Mouse (Mus musculus): ENCODE results near the gene Wdr90. TPM values are rescaled to one million over a fixed set of nuclear protein-coding genes. Genes with fewer than 3 reads are reported as not detected.

Gene Wdr90
- total RNA-seq, 1 experiment = 24.7 TPM

GRCm38 (mm10) chr17:25833961-25834594, 27.2 kb downstream of the Wdr90 start:
- Histone ChIP-seq H3K9ac (ENCODE audit: insufficient read depth, low read depth, low read length, poor library complexity, severe bottlenecking) (peak overlapping the region; percentile 91), H3K4me1 (ENCODE audit: control insufficient read depth in 2 of 2, insufficient read depth in 2 of 2, low read length in 2 of 2, poor library complexity in 1 of 2) (peaks cover 2 to 26% of the 10 kb centered on the region in 2 experiments; a peak in 1 of 4 replicates), H3K27ac (ENCODE audit: insufficient read depth, low read depth, low read length, poor library complexity, severe bottlenecking) (no peak overlapping the region), H3K36me3 (ENCODE audit: control insufficient read depth, insufficient read depth, low read length, poor library complexity, severe bottlenecking) (peaks cover 46% of the 10 kb centered on the region), H3K9me3 (ENCODE audit: control insufficient read depth, insufficient read depth, low read depth, low read length) (no peaks in the 10 kb centered on the region), H3K4me3 (ENCODE audit: insufficient read depth in 1 of 2, low read depth in 1 of 2, low read length in 2 of 2, poor library complexity in 1 of 2, severe bottlenecking in 1 of 2) (peak overlapping the region; percentile 83 to 97)
- DNase-seq (ENCODE audit: low read depth, low spot score) = no peak
- no peak for TF ChIP-seq CHD2 (IDR thresholded peaks at IDR 0.05; ENCODE audit: low read depth, low read length)
- no peak for TF ChIP-seq MAFK (IDR thresholded peaks at IDR 0.05; ENCODE audit: insufficient read depth, low read depth, low read length)
- no peak for TF ChIP-seq HCFC1 (IDR thresholded peaks at IDR 0.05; ENCODE audit: borderline replicate concordance, insufficient read depth, low read length)
- no peak for TF ChIP-seq ZC3H11A (IDR thresholded peaks at IDR 0.05; ENCODE audit: borderline replicate concordance, low read depth, low read length)
- TF ChIP-seq ZNF384 (IDR thresholded peaks at IDR 0.05; ENCODE audit: low read depth, low read length) = no peak
- in situ Hi-C loops (cut with MboI; ENCODE audit: low sequenced_read_pairs in 2 of 2, unreplicated experiment in 2 of 2) = no loop called here

- Histone ChIP-seq H3K9ac (ENCODE audit: insufficient read depth, low read depth, low read length, poor library complexity, severe bottlenecking) (peak within 1 kb of the TSS; percentile 97), H3K9me3 (ENCODE audit: control insufficient read depth, insufficient read depth, low read depth, low read length) (no peaks in the 10 kb centered on the region), H3K4me3 (ENCODE audit: insufficient read depth in 1 of 2, low read depth in 1 of 2, low read length in 2 of 2, poor library complexity in 1 of 2, severe bottlenecking in 1 of 2) (peak within 1 kb of the TSS; percentile 96 to 97), H3K4me1 (ENCODE audit: control insufficient read depth in 2 of 2, insufficient read depth in 2 of 2, low read length in 2 of 2, poor library complexity in 1 of 2) (peaks cover 2 to 29% of the 10 kb centered on the region in 2 experiments; a peak in 1 of 4 replicates), H3K36me3 (ENCODE audit: control insufficient read depth, insufficient read depth, low read length, poor library complexity, severe bottlenecking) (peaks cover 42% of the 10 kb centered on the region), H3K27ac (ENCODE audit: insufficient read depth, low read depth, low read length, poor library complexity, severe bottlenecking) (peak within 1 kb of the TSS; percentile 86)
- in situ Hi-C loops (cut with MboI; ENCODE audit: low sequenced_read_pairs in 2 of 2, unreplicated experiment in 2 of 2) = no loop called here
- peak; percentile 80 for DNase-seq (ENCODE audit: low read depth, low spot score)
- TF ChIP-seq MAFK (IDR thresholded peaks at IDR 0.05; ENCODE audit: insufficient read depth, low read depth, low read length) = no peak
- TF ChIP-seq ZC3H11A (IDR thresholded peaks at IDR 0.05; ENCODE audit: borderline replicate concordance, low read depth, low read length) = no peak
- TF ChIP-seq CHD2 (IDR thresholded peaks at IDR 0.05; ENCODE audit: low read depth, low read length) = no peak
- TF ChIP-seq HCFC1 (IDR thresholded peaks at IDR 0.05; ENCODE audit: borderline replicate concordance, insufficient read depth, low read length) = no peak
- TF ChIP-seq ZNF384 (IDR thresholded peaks at IDR 0.05; ENCODE audit: low read depth, low read length) = no peak
Measured at GRCm38 (mm10) chr17:25833291-25833663, 28.0 kb downstream of the Wdr90 start, which contains the start of gene Stub1. Gene Stub1 (minus strand): TSS chr17:25833404.

- in situ Hi-C loops (cut with MboI; ENCODE audit: low sequenced_read_pairs in 2 of 2, unreplicated experiment in 2 of 2) = no loop called here
- Histone ChIP-seq H3K27ac (ENCODE audit: insufficient read depth, low read depth, low read length, poor library complexity, severe bottlenecking) (peak overlapping the region; percentile 86), H3K4me1 (ENCODE audit: control insufficient read depth in 2 of 2, insufficient read depth in 2 of 2, low read length in 2 of 2, poor library complexity in 1 of 2) (peaks cover 2 to 32% of the 10 kb centered on the region in 2 experiments; a peak in 1 of 4 replicates), H3K9me3 (ENCODE audit: control insufficient read depth, insufficient read depth, low read depth, low read length) (no peaks in the 10 kb centered on the region), H3K36me3 (ENCODE audit: control insufficient read depth, insufficient read depth, low read length, poor library complexity, severe bottlenecking) (peaks cover 43% of the 10 kb centered on the region), H3K4me3 (ENCODE audit: insufficient read depth in 1 of 2, low read depth in 1 of 2, low read length in 2 of 2, poor library complexity in 1 of 2, severe bottlenecking in 1 of 2) (peak overlapping the region; percentile 96 to 97), H3K9ac (ENCODE audit: insufficient read depth, low read depth, low read length, poor library complexity, severe bottlenecking) (peak overlapping the region; percentile 97)
- peak; percentile 97 for DNase-seq (ENCODE audit: low read depth, low spot score)
- TF ChIP-seq HCFC1 (IDR thresholded peaks at IDR 0.05; ENCODE audit: borderline replicate concordance, insufficient read depth, low read length) = peak; percentile 71
- no peak for TF ChIP-seq MAFK (IDR thresholded peaks at IDR 0.05; ENCODE audit: insufficient read depth, low read depth, low read length)
Measured at GRCm38 (mm10) chr17:25832436-25833290, 28.6 kb downstream of the Wdr90 start.

- TF ChIP-seq ZNF384 (IDR thresholded peaks at IDR 0.05; ENCODE audit: low read depth, low read length) (no peak), ZC3H11A (IDR thresholded peaks at IDR 0.05; ENCODE audit: borderline replicate concordance, low read depth, low read length) (no peak), MAFK (IDR thresholded peaks at IDR 0.05; ENCODE audit: insufficient read depth, low read depth, low read length) (no peak), CHD2 (IDR thresholded peaks at IDR 0.05; ENCODE audit: low read depth, low read length) (no peak), HCFC1 (IDR thresholded peaks at IDR 0.05; ENCODE audit: borderline replicate concordance, insufficient read depth, low read length) (no peak)
- H3K36me3 ChIP-seq (ENCODE audit: control insufficient read depth, insufficient read depth, low read length, poor library complexity, severe bottlenecking) = peaks cover 51% of the 10 kb centered on the region
- no peaks in the 10 kb centered on the region for H3K9me3 ChIP-seq (ENCODE audit: control insufficient read depth, insufficient read depth, low read depth, low read length)
- no peak for DNase-seq (ENCODE audit: low read depth, low spot score)
- H3K27ac ChIP-seq (ENCODE audit: insufficient read depth, low read depth, low read length, poor library complexity, severe bottlenecking) = no peak overlapping the region
- peak overlapping the region; percentile 97 for H3K9ac ChIP-seq (ENCODE audit: insufficient read depth, low read depth, low read length, poor library complexity, severe bottlenecking)
- in situ Hi-C loops (cut with MboI; ENCODE audit: low sequenced_read_pairs in 2 of 2, unreplicated experiment in 2 of 2) = no loop called here
- peaks cover 2 to 36% of the 10 kb centered on the region in 2 experiments; a peak in 1 of 4 replicates for H3K4me1 ChIP-seq (ENCODE audit: control insufficient read depth in 2 of 2, insufficient read depth in 2 of 2, low read length in 2 of 2, poor library complexity in 1 of 2)
- H3K4me3 ChIP-seq (ENCODE audit: insufficient read depth in 1 of 2, low read depth in 1 of 2, low read length in 2 of 2, poor library complexity in 1 of 2, severe bottlenecking in 1 of 2) = peak overlapping the region; percentile 96 to 97
Measured at GRCm38 (mm10) chr17:25831451-25832281, 29.6 kb downstream of the Wdr90 start.
